Mouse (Mus musculus): Measurements from ENCODE around the gene Dydc2. TPM values are rescaled to one million over a fixed set of nuclear protein-coding genes. Genes with fewer than 3 reads are reported as not detected.
A peak's percentile ranks its signal among the peaks of the same experiment; 100 is the strongest.

Gene Dydc2
- polyA plus RNA-seq, 1 experiment from 2014 or later: not detected

- Histone ChIP-seq H3K4me1 (ENCODE audit: control insufficient read depth, insufficient read depth, low read length) (no peaks in the 10 kb centered on the region), H3K9me3 (replicated peaks; ENCODE audit: control insufficient read depth, low read length) (no peaks in the 10 kb centered on the region), H3K4me3 (replicated peaks; ENCODE audit: low read length) (no peak overlapping the region), H3K27ac (ENCODE audit: low read length) (no peak overlapping the region), H3K36me3 (ENCODE audit: control insufficient read depth, insufficient read depth, low read length) (no peaks in the 10 kb centered on the region), H3K27me3 (ENCODE audit: control insufficient read depth, insufficient read depth, low read length) (no peaks in the 10 kb centered on the region), H3K9ac (ENCODE audit: low read length) (no peak overlapping the region), H3K4me2 (ENCODE audit: low read depth, low read length) (no peak overlapping the region)
- ATAC-seq (ENCODE audit: insufficient read depth, low FRiP score): no peak
- 73% methylated on average over 3 of the region's 3 CpGs for WGBS
Observed at GRCm38 (mm10) chr14:41096296-41096860, 27.4 kb upstream of the Dydc2 start.

GRCm38 (mm10) chr14:41094114-41094513 lies 25.1 kb upstream of the Dydc2 start:
- Histone ChIP-seq H3K27ac (ENCODE audit: low read length) (no peak overlapping the region), H3K27me3 (ENCODE audit: control insufficient read depth, insufficient read depth, low read length) (no peaks in the 10 kb centered on the region), H3K4me3 (replicated peaks; ENCODE audit: low read length) (no peak overlapping the region), H3K4me1 (ENCODE audit: control insufficient read depth, insufficient read depth, low read length) (no peaks in the 10 kb centered on the region), H3K9ac (ENCODE audit: low read length) (no peak overlapping the region), H3K4me2 (ENCODE audit: low read depth, low read length) (no peak overlapping the region), H3K36me3 (ENCODE audit: control insufficient read depth, insufficient read depth, low read length) (no peaks in the 10 kb centered on the region), H3K9me3 (replicated peaks; ENCODE audit: control insufficient read depth, low read length) (no peaks in the 10 kb centered on the region)
- no peak for ATAC-seq (ENCODE audit: insufficient read depth, low FRiP score)
- 59% methylated on average over 1 of the region's 1 CpGs for WGBS

- H3K27ac ChIP-seq (ENCODE audit: low read length): no peak overlapping the region
- no peak overlapping the region for H3K4me3 ChIP-seq (replicated peaks; ENCODE audit: low read length)
- H3K9me3 ChIP-seq (replicated peaks; ENCODE audit: control insufficient read depth, low read length): no peaks in the 10 kb centered on the region
- no peaks in the 10 kb centered on the region for H3K36me3 ChIP-seq (ENCODE audit: control insufficient read depth, insufficient read depth, low read length)
- no peak for ATAC-seq (ENCODE audit: insufficient read depth, low FRiP score)
- 42% methylated on average over 8 of the region's 8 CpGs for WGBS
- H3K27me3 ChIP-seq (ENCODE audit: control insufficient read depth, insufficient read depth, low read length): no peaks in the 10 kb centered on the region
- H3K4me2 ChIP-seq (ENCODE audit: low read depth, low read length): no peak overlapping the region
- H3K4me1 ChIP-seq (ENCODE audit: control insufficient read depth, insufficient read depth, low read length): no peaks in the 10 kb centered on the region
- no peak overlapping the region for H3K9ac ChIP-seq (ENCODE audit: low read length)
Observed at GRCm38 (mm10) chr14:41090777-41091176, 21.8 kb upstream of the Dydc2 start.

GRCm38 (mm10) chr14:41087509-41087908 lies 18.5 kb upstream of the Dydc2 start:
- no peak overlapping the region for H3K4me2 ChIP-seq (ENCODE audit: low read depth, low read length)
- no peak overlapping the region for H3K27ac ChIP-seq (ENCODE audit: low read length)
- no peaks in the 10 kb centered on the region for H3K9me3 ChIP-seq (replicated peaks; ENCODE audit: control insufficient read depth, low read length)
- no peaks in the 10 kb centered on the region for H3K4me1 ChIP-seq (ENCODE audit: control insufficient read depth, insufficient read depth, low read length)
- H3K27me3 ChIP-seq (ENCODE audit: control insufficient read depth, insufficient read depth, low read length): no peaks in the 10 kb centered on the region
- WGBS: 94% methylated on average over 1 of the region's 1 CpGs
- ATAC-seq (ENCODE audit: insufficient read depth, low FRiP score): no peak
- no peak overlapping the region for H3K9ac ChIP-seq (ENCODE audit: low read length)
- H3K36me3 ChIP-seq (ENCODE audit: control insufficient read depth, insufficient read depth, low read length): no peaks in the 10 kb centered on the region
- H3K4me3 ChIP-seq (replicated peaks; ENCODE audit: low read length): no peak overlapping the region

GRCm38 (mm10) chr14:41082408-41082807 lies 13.4 kb upstream of the Dydc2 start:
- Histone ChIP-seq H3K27ac (ENCODE audit: low read length) (no peak overlapping the region), H3K36me3 (ENCODE audit: control insufficient read depth, insufficient read depth, low read length) (no peaks in the 10 kb centered on the region), H3K9ac (ENCODE audit: low read length) (no peak overlapping the region), H3K4me2 (ENCODE audit: low read depth, low read length) (no peak overlapping the region), H3K4me1 (ENCODE audit: control insufficient read depth, insufficient read depth, low read length) (no peaks in the 10 kb centered on the region), H3K4me3 (replicated peaks; ENCODE audit: low read length) (no peak overlapping the region), H3K9me3 (replicated peaks; ENCODE audit: control insufficient read depth, low read length) (no peaks in the 10 kb centered on the region), H3K27me3 (ENCODE audit: control insufficient read depth, insufficient read depth, low read length) (no peaks in the 10 kb centered on the region)
- 81% methylated on average over 2 of the region's 2 CpGs for WGBS
- ATAC-seq (ENCODE audit: insufficient read depth, low FRiP score): no peak

- Histone ChIP-seq H3K36me3 (ENCODE audit: control insufficient read depth, insufficient read depth, low read length) (no peaks in the 10 kb centered on the region), H3K9me3 (replicated peaks; ENCODE audit: control insufficient read depth, low read length) (no peaks in the 10 kb centered on the region), H3K9ac (ENCODE audit: low read length) (no peak overlapping the region), H3K4me1 (ENCODE audit: control insufficient read depth, insufficient read depth, low read length) (peaks cover 5% of the 10 kb centered on the region), H3K27me3 (ENCODE audit: control insufficient read depth, insufficient read depth, low read length) (no peaks in the 10 kb centered on the region), H3K4me3 (replicated peaks; ENCODE audit: low read length) (peak overlapping the region; percentile 49), H3K27ac (ENCODE audit: low read length) (no peak overlapping the region), H3K4me2 (ENCODE audit: low read depth, low read length) (peak overlapping the region; percentile 69)
- under 1% methylated on average over 8 of the region's 8 CpGs for WGBS
- ATAC-seq (ENCODE audit: insufficient read depth, low FRiP score): no peak
Observed at GRCm38 (mm10) chr14:41072944-41073275, 3.9 kb upstream of the Dydc2 start.

- Histone ChIP-seq H3K4me3 (replicated peaks; ENCODE audit: low read length) (peak within 1 kb of the TSS; percentile 49), H3K36me3 (ENCODE audit: control insufficient read depth, insufficient read depth, low read length) (no peaks in the 10 kb centered on the region), H3K27me3 (ENCODE audit: control insufficient read depth, insufficient read depth, low read length) (no peaks in the 10 kb centered on the region), H3K27ac (ENCODE audit: low read length) (no peak within 1 kb of the TSS), H3K9ac (ENCODE audit: low read length) (0 out of 2 replicates have a peak within 1 kb of the TSS, but pooled peaks have one; percentile 26), H3K4me2 (ENCODE audit: low read depth, low read length) (peak within 1 kb of the TSS; percentile 69), H3K4me1 (ENCODE audit: control insufficient read depth, insufficient read depth, low read length) (peaks cover 5% of the 10 kb centered on the region), H3K9me3 (replicated peaks; ENCODE audit: control insufficient read depth, low read length) (no peaks in the 10 kb centered on the region)
- WGBS: 10% methylated on average over 23 of the region's 23 CpGs
- ATAC-seq (ENCODE audit: insufficient read depth, low FRiP score): peak; percentile 75
Observed at GRCm38 (mm10) chr14:41072229-41072943, 3.4 kb upstream of the Dydc2 start, which contains the start of gene Dydc1. Gene Dydc1 (plus strand): TSS chr14:41072911.

- Histone ChIP-seq H3K9me3 (replicated peaks; ENCODE audit: control insufficient read depth, low read length) (no peaks in the 10 kb centered on the region), H3K27me3 (ENCODE audit: control insufficient read depth, insufficient read depth, low read length) (no peaks in the 10 kb centered on the region), H3K4me1 (ENCODE audit: control insufficient read depth, insufficient read depth, low read length) (peaks cover 5% of the 10 kb centered on the region), H3K4me3 (replicated peaks; ENCODE audit: low read length) (no peak overlapping the region), H3K9ac (ENCODE audit: low read length) (no peak overlapping the region), H3K4me2 (ENCODE audit: low read depth, low read length) (no peak overlapping the region), H3K27ac (ENCODE audit: low read length) (no peak overlapping the region), H3K36me3 (ENCODE audit: control insufficient read depth, insufficient read depth, low read length) (no peaks in the 10 kb centered on the region)
- ATAC-seq (ENCODE audit: insufficient read depth, low FRiP score): no peak
- 74% methylated on average over 3 of the region's 3 CpGs for WGBS
Observed at GRCm38 (mm10) chr14:41070343-41070742, 1.3 kb upstream of the Dydc2 start.

- no peak for ATAC-seq (ENCODE audit: insufficient read depth, low FRiP score)
Observed at GRCm38 (mm10) chr14:41066416-41066815, 2.6 kb downstream of the Dydc2 start.

More at GRCm38 (mm10) chr14:41066416-41066815, 2.6 kb downstream of the Dydc2 start:
- no peak overlapping the region for H3K27ac ChIP-seq (ENCODE audit: low read length)
- no peak overlapping the region for H3K4me2 ChIP-seq (ENCODE audit: low read depth, low read length)
- no peak overlapping the region for H3K9ac ChIP-seq (ENCODE audit: low read length)
- no peaks in the 10 kb centered on the region for H3K4me1 ChIP-seq (ENCODE audit: control insufficient read depth, insufficient read depth, low read length)
- no peaks in the 10 kb centered on the region for H3K9me3 ChIP-seq (replicated peaks; ENCODE audit: control insufficient read depth, low read length)
- H3K4me3 ChIP-seq (replicated peaks; ENCODE audit: low read length): no peak overlapping the region
- no peaks in the 10 kb centered on the region for H3K27me3 ChIP-seq (ENCODE audit: control insufficient read depth, insufficient read depth, low read length)
- 18% methylated on average over 1 of the region's 1 CpGs for WGBS
- H3K36me3 ChIP-seq (ENCODE audit: control insufficient read depth, insufficient read depth, low read length): no peaks in the 10 kb centered on the region

All from stomach, embryonic 16.5 days (tissue).